Mouse (Mus musculus) stomach, embryonic 15.5 days (tissue): ENCODE results near the gene Cblc. TPM values are rescaled to one million over a fixed set of nuclear protein-coding genes. Genes with fewer than 3 reads are reported as not detected.

Source experiments
- ATAC-seq: fragments of 200-750 bp; cut with Nextera tagmentation; 2 replicates; pipeline ENCODE4 v1.8.0; 2017; ENCODE audit warnings: low read depth, moderate number of reproducible peaks, moderate TSS enrichment; ENCODE audit not compliant: insufficient read depth, low FRiP score
- H3K27ac ChIP-seq: fragments of 300-500 bp; sonication (generic); 2 replicates; pipeline ENCODE4 v1.5.1; 2015; ENCODE audit warnings: mild to moderate bottlenecking, inconsistent platforms
- H3K27me3 ChIP-seq: fragments of 300-500 bp; sonication (generic); replicated peaks from 2 replicates; pipeline ENCODE4 v1.6.1; 2015; ENCODE audit warnings: inconsistent platforms
- H3K36me3 ChIP-seq: fragments of 300-500 bp; sonication (generic); 2 replicates; pipeline ENCODE4 v1.6.1; 2015; ENCODE audit warnings: inconsistent platforms
- H3K4me1 ChIP-seq: fragments of 300-500 bp; sonication (generic); 2 replicates; pipeline ENCODE4 v1.6.1; 2015; ENCODE audit warnings: inconsistent platforms
- H3K4me2 ChIP-seq: fragments of 300-500 bp; sonication (generic); 2 replicates; pipeline ENCODE4 v1.6.1; 2015; ENCODE audit warnings: mild to moderate bottlenecking, inconsistent platforms
- H3K4me3 ChIP-seq: fragments of 300-500 bp; sonication (generic); replicated peaks from 2 replicates; pipeline ENCODE4 v1.5.1; 2015; ENCODE audit warnings: inconsistent platforms
- H3K9ac ChIP-seq: fragments of 300-500 bp; sonication (generic); 2 replicates; pipeline ENCODE4 v1.6.1; 2015; ENCODE audit warnings: inconsistent platforms
- H3K9me3 ChIP-seq: fragments of 300-500 bp; sonication (generic); 2 replicates; pipeline ENCODE4 v1.6.1; 2016; ENCODE audit warnings: inconsistent platforms
- WGBS: fragments of 180-500 bp; shearing (Covaris S2); methylation state at CpG from one replicate; pipeline ENCODE4 v1.1.7; 2015; 5-methylcytosine and 5-hydroxymethylcytosine counted together
- polyA plus RNA-seq: library from polyadenylated mRNA; unstranded; fragments of >200 nt; fragmentation: Nextera tagmentation; extraction: Ambion mirVana; gene quantifications from 2 replicates; pipeline ENCODE4 v1.2.1, GENCODE M21; 2015

Gene Cblc
- polyA plus RNA-seq, 1 experiment from 2014 or later = 24.6 TPM

- no peak overlapping the region for H3K27ac ChIP-seq
- no peak overlapping the region for H3K4me3 ChIP-seq
- H3K36me3 ChIP-seq = peaks cover 61% of the 10 kb centered on the region
Observed at GRCm38 (mm10) chr7:19736389-19737057, 60.1 kb downstream of the Cblc start.

DNA sequence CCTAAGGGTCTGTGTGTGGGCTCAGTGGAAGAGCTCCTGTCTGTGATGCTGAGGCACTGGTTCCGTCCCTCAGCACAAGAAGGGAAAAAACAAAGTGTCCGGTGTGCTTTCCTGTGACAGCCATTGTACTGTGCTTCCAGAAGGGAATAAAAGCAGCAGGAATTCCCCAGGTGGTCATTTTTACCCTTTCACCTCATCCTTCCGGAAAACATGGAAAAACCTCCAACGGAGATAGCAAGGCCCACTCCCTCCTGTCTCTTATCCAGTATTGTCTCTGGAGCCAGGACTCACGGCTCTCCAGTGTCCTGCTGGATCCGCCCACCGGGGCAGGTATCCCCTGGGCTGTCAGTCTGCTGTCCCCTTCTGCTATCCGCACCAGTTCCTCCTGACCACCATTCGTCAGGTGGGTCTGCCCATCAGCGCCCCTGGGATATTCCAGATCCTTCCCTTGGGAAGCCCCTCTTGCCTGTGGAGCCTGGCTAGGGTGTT lies 62.4 kb downstream of the Cblc start:
- Histone ChIP-seq H3K9ac (no peak overlapping the region), H3K27ac (no peak overlapping the region), H3K4me2 (no peak overlapping the region), H3K4me1 (no peaks in the 10 kb centered on the region), H3K27me3 (no peaks in the 10 kb centered on the region), H3K4me3 (no peak overlapping the region), H3K36me3 (peaks cover 73% of the 10 kb centered on the region), H3K9me3 (no peaks in the 10 kb centered on the region)
- WGBS = 83% methylated on average over 10 of the region's 10 CpGs
- ATAC-seq = no peak

More at GRCm38 (mm10) chr7:19736389-19737057, 60.1 kb downstream of the Cblc start:
- no peak for ATAC-seq
- 81% methylated on average over 16 of the region's 16 CpGs for WGBS
- no peak overlapping the region for H3K9ac ChIP-seq
- H3K9me3 ChIP-seq = no peaks in the 10 kb centered on the region
- H3K27me3 ChIP-seq = no peaks in the 10 kb centered on the region
- H3K4me1 ChIP-seq = peaks cover 8% of the 10 kb centered on the region
- H3K4me2 ChIP-seq = no peak overlapping the region

Other genes starting within 250 kb of the Cblc start
- 25.3 and 28.2 TPM in 2 replicates for gene Ppp1r37, start 233.7 kb downstream of the Cblc start, polyA plus RNA-seq
- 1.7 and 2.6 TPM in 2 replicates for gene Zfp296, start 219.5 kb downstream of the Cblc start, polyA plus RNA-seq
- gene Gemin7, start 219.2 kb downstream of the Cblc start, polyA plus RNA-seq = 143 and 157 TPM in 2 replicates
- gene Clasrp, start 192.3 kb downstream of the Cblc start, polyA plus RNA-seq = 44.8 and 48.3 TPM in 2 replicates
- 9.0 and 10.1 TPM in 2 replicates for gene Relb, start 167.4 kb downstream of the Cblc start, polyA plus RNA-seq
- gene Clptm1, start 131.8 kb downstream of the Cblc start, polyA plus RNA-seq = 79.7 and 85.8 TPM in 2 replicates
- gene Apoc2, start 118.9 kb downstream of the Cblc start, polyA plus RNA-seq = 47.3 and 98.1 TPM in 2 replicates
- 3.1 TPM in 1 of 2 replicates, not detected in the other for gene Gm44805, start 115.4 kb downstream of the Cblc start, polyA plus RNA-seq
- gene Apoc4, start 115.3 kb downstream of the Cblc start, polyA plus RNA-seq = 8.0 and 23.5 TPM in 2 replicates
- 36.2 and 52.7 TPM in 2 replicates for gene Apoc1, start 104.1 kb downstream of the Cblc start, polyA plus RNA-seq
- 363 and 515 TPM in 2 replicates for gene Apoe, start 97.6 kb downstream of the Cblc start, polyA plus RNA-seq
- gene Tomm40, start 81.4 kb downstream of the Cblc start, polyA plus RNA-seq = 161 and 181 TPM in 2 replicates
- gene Nectin2, start 46.3 kb downstream of the Cblc start, polyA plus RNA-seq = 129 and 136 TPM in 2 replicates
- 129 and 151 TPM in 2 replicates for gene Bcam, start 25.8 kb downstream of the Cblc start, polyA plus RNA-seq
- gene Bcl3, start 26.0 kb upstream of the Cblc start, polyA plus RNA-seq = 8.9 and 10.4 TPM in 2 replicates
- 0.39 TPM in 1 of 2 replicates, not detected in the other for gene Gm19345, start 55.2 kb upstream of the Cblc start, polyA plus RNA-seq
- gene Ceacam16, start 64.5 kb upstream of the Cblc start, polyA plus RNA-seq = 0.09 TPM in 1 of 2 replicates, not detected in the other
- gene Ceacam19, start 91.2 kb upstream of the Cblc start, polyA plus RNA-seq = 0.64 and 1.1 TPM in 2 replicates
- 12.8 and 13.9 TPM in 2 replicates for gene Pvr, start 124.4 kb upstream of the Cblc start, polyA plus RNA-seq
- 2.7 and 3.1 TPM in 2 replicates for gene Igsf23, start 153.9 kb upstream of the Cblc start, polyA plus RNA-seq
- gene Ceacam20, start 168.6 kb upstream of the Cblc start, polyA plus RNA-seq = 0.14 and 0.15 TPM in 2 replicates
- not detected in 2 replicates for gene Nlrp9b, start 194.7 kb upstream of the Cblc start, polyA plus RNA-seq